Mouse (Mus musculus) embryonic facial prominence, embryonic 11.5 days (tissue): ENCODE results near the gene P3h4. TPM values are rescaled to one million over a fixed set of nuclear protein-coding genes. Genes with fewer than 3 reads are reported as not detected.

Source experiments
- ATAC-seq: fragments of 200-750 bp; cut with Nextera tagmentation; replicated peaks from 2 replicates; pipeline ENCODE4 v1.8.0; 2017; ENCODE audit warnings: low read depth; ENCODE audit not compliant: insufficient number of reproducible peaks, low FRiP score, low TSS enrichment
- DNase-seq: peaks from one replicate; pipeline ENCODE4 v3.0.0-alpha.2; 2015; ENCODE audit warnings: low spot score
- H3K27ac ChIP-seq: fragments of 300-500 bp; sonication (generic); replicated peaks from 2 replicates; pipeline ENCODE4 v1.5.1; 2014; ENCODE audit warnings: mild to moderate bottlenecking, low read depth, low read length, control low read depth
- H3K27me3 ChIP-seq: fragments of 300-500 bp; sonication (generic); 2 replicates; pipeline ENCODE4 v1.6.1; 2014; ENCODE audit warnings: mild to moderate bottlenecking, low read length, moderate library complexity, mixed read lengths; ENCODE audit not compliant: control insufficient read depth, insufficient read depth
- H3K36me3 ChIP-seq: fragments of 300-500 bp; sonication (generic); replicated peaks from 2 replicates; pipeline ENCODE4 v1.6.1; 2014; ENCODE audit warnings: low read depth, mild to moderate bottlenecking, low read length, moderate library complexity, mixed read lengths; ENCODE audit not compliant: control insufficient read depth, insufficient read depth
- H3K4me1 ChIP-seq: fragments of 300-500 bp; sonication (generic); 2 replicates; pipeline ENCODE4 v1.6.1; 2014; ENCODE audit warnings: low read length, mixed read lengths; ENCODE audit not compliant: control insufficient read depth, insufficient read depth
- H3K4me2 ChIP-seq: fragments of 300-500 bp; sonication (generic); 2 replicates; pipeline ENCODE4 v1.6.1; 2014; ENCODE audit warnings: low read depth, mild to moderate bottlenecking, control low read depth, low read length, moderate library complexity
- H3K4me3 ChIP-seq: fragments of 300-500 bp; sonication (generic); 2 replicates; pipeline ENCODE4 v1.5.1; 2014; ENCODE audit warnings: low read depth, low read length, control low read depth
- H3K9ac ChIP-seq: fragments of 300-500 bp; sonication (generic); replicated peaks from 2 replicates; pipeline ENCODE4 v1.6.1; 2014; ENCODE audit warnings: mild to moderate bottlenecking, control low read depth, low read length
- H3K9me3 ChIP-seq: fragments of 300-500 bp; sonication (generic); replicated peaks from 2 replicates; pipeline ENCODE4 v1.6.1; 2016; ENCODE audit warnings: mild to moderate bottlenecking, low read length, inconsistent platforms, mixed read lengths; ENCODE audit not compliant: control insufficient read depth
- WGBS: fragments of 180-500 bp; shearing (Covaris S2); extraction: QIAGEN DNeasy Blood & Tissue Kit; methylation state at CpG from one replicate; pipeline ENCODE4 v1.1.7; 2014; 5-methylcytosine and 5-hydroxymethylcytosine counted together
- polyA plus RNA-seq: library from polyadenylated mRNA; unstranded; fragments of >200 nt; fragmentation: Nextera tagmentation; extraction: Ambion mirVana; gene quantifications from 2 replicates; pipeline ENCODE4 v1.2.1, GENCODE M21; 2014

Gene P3h4
- polyA plus RNA-seq, 1 experiment from 2014 or later: 33.0 TPM

GRCm38 (mm10) chr11:100387589-100388375, 26.9 kb downstream of the P3h4 start:
- H3K4me2 ChIP-seq: no peak overlapping the region; the same call in 1 of the 2 replicates
- no peak overlapping the region for H3K9ac ChIP-seq
- no peak overlapping the region for H3K4me3 ChIP-seq
- H3K4me1 ChIP-seq: peaks cover 5% of the 10 kb centered on the region; the same call in 1 of the 2 replicates
- no peak overlapping the region for H3K27ac ChIP-seq
- peak; percentile 51 for DNase-seq
- H3K36me3 ChIP-seq: no peaks in the 10 kb centered on the region; the same call in 1 of the 2 replicates
- no peaks in the 10 kb centered on the region for H3K27me3 ChIP-seq
- 43% methylated on average over 14 of the region's 14 CpGs for WGBS
- H3K9me3 ChIP-seq: no peaks in the 10 kb centered on the region
- ATAC-seq: no peak

GRCm38 (mm10) chr11:100387111-100387510, 27.5 kb downstream of the P3h4 start:
- no peaks in the 10 kb centered on the region for H3K9me3 ChIP-seq
- peaks cover 5% of the 10 kb centered on the region; the same call in 1 of the 2 replicates for H3K4me1 ChIP-seq
- no peaks in the 10 kb centered on the region; the same call in 1 of the 2 replicates for H3K36me3 ChIP-seq
- DNase-seq: no peak
- H3K4me3 ChIP-seq: no peak overlapping the region
- no peak overlapping the region for H3K9ac ChIP-seq
- H3K27ac ChIP-seq: no peak overlapping the region; the same call in 1 of the 2 replicates
- no peaks in the 10 kb centered on the region for H3K27me3 ChIP-seq
- H3K4me2 ChIP-seq: no peak overlapping the region
- ATAC-seq: no peak
- WGBS: 84% methylated on average over 6 of the region's 6 CpGs

- H3K36me3 ChIP-seq: no peaks in the 10 kb centered on the region; the same call in 1 of the 2 replicates
- H3K4me1 ChIP-seq: peaks cover 5% of the 10 kb centered on the region; the same call in 1 of the 2 replicates
- no peaks in the 10 kb centered on the region for H3K27me3 ChIP-seq
- H3K4me2 ChIP-seq: no peak overlapping the region
- ATAC-seq (no peak; the same call in 1 of the 2 replicates), DNase-seq (peak; percentile 47)
- no peaks in the 10 kb centered on the region for H3K9me3 ChIP-seq
- H3K4me3 ChIP-seq: no peak overlapping the region
- WGBS: 45% methylated on average over 5 of the region's 5 CpGs
- H3K9ac ChIP-seq: no peak overlapping the region
- H3K27ac ChIP-seq: no peak overlapping the region; the same call in 1 of the 2 replicates
Observed at GRCm38 (mm10) chr11:100386586-100386985, 28.1 kb downstream of the P3h4 start.

- peaks cover 5% of the 10 kb centered on the region; the same call in 1 of the 2 replicates for H3K4me1 ChIP-seq
- ATAC-seq (no peak), DNase-seq (no peak)
- no peak overlapping the region for H3K27ac ChIP-seq
- no peaks in the 10 kb centered on the region for H3K27me3 ChIP-seq
- H3K9me3 ChIP-seq: no peaks in the 10 kb centered on the region
- H3K4me3 ChIP-seq: no peak overlapping the region
- no peak overlapping the region for H3K9ac ChIP-seq
- WGBS: 80% methylated on average over 3 of the region's 3 CpGs
- H3K36me3 ChIP-seq: no peaks in the 10 kb centered on the region; the same call in 1 of the 2 replicates
- no peak overlapping the region for H3K4me2 ChIP-seq
Observed at GRCm38 (mm10) chr11:100385016-100385415, 29.6 kb downstream of the P3h4 start.

GRCm38 (mm10) chr11:100382682-100383081, 32.0 kb downstream of the P3h4 start:
- Histone ChIP-seq H3K9ac (no peak overlapping the region), H3K27me3 (no peaks in the 10 kb centered on the region), H3K36me3 (no peaks in the 10 kb centered on the region; the same call in none of the 2 replicates), H3K4me3 (no peak overlapping the region), H3K4me1 (no peaks in the 10 kb centered on the region), H3K9me3 (no peaks in the 10 kb centered on the region), H3K4me2 (no peak overlapping the region), H3K27ac (no peak overlapping the region)
- 83% methylated on average over 6 of the region's 6 CpGs for WGBS
- ATAC-seq (no peak), DNase-seq (no peak)

GRCm38 (mm10) chr11:100379311-100379710, 35.3 kb downstream of the P3h4 start:
- Histone ChIP-seq H3K4me3 (no peak overlapping the region), H3K27me3 (no peaks in the 10 kb centered on the region), H3K4me2 (no peak overlapping the region), H3K27ac (no peak overlapping the region), H3K36me3 (no peaks in the 10 kb centered on the region; the same call in none of the 2 replicates), H3K9ac (no peak overlapping the region), H3K4me1 (no peaks in the 10 kb centered on the region), H3K9me3 (no peaks in the 10 kb centered on the region)
- DNase-seq (no peak), ATAC-seq (no peak)
- WGBS: 96% methylated on average over 4 of the region's 4 CpGs

GRCm38 (mm10) chr11:100378446-100378845, 36.2 kb downstream of the P3h4 start:
- H3K36me3 ChIP-seq: no peaks in the 10 kb centered on the region; the same call in none of the 2 replicates
- no peaks in the 10 kb centered on the region for H3K9me3 ChIP-seq

GRCm38 (mm10) chr11:100377989-100378388, 36.6 kb downstream of the P3h4 start:
- Histone ChIP-seq H3K9me3 (no peaks in the 10 kb centered on the region), H3K4me2 (no peak overlapping the region), H3K27ac (no peak overlapping the region), H3K4me3 (no peak overlapping the region), H3K9ac (no peak overlapping the region), H3K36me3 (no peaks in the 10 kb centered on the region; the same call in none of the 2 replicates), H3K4me1 (no peaks in the 10 kb centered on the region), H3K27me3 (no peaks in the 10 kb centered on the region)
- ATAC-seq: no peak
- 93% methylated on average over 14 of the region's 14 CpGs for WGBS
- DNase-seq: no peak

More at GRCm38 (mm10) chr11:100378446-100378845, 36.2 kb downstream of the P3h4 start:
- no peak for DNase-seq
- H3K4me1 ChIP-seq: no peaks in the 10 kb centered on the region
- no peak overlapping the region for H3K27ac ChIP-seq
- no peak overlapping the region for H3K4me2 ChIP-seq
- WGBS: 84% methylated on average over 5 of the region's 5 CpGs
- ATAC-seq: no peak
- no peak overlapping the region for H3K9ac ChIP-seq
- H3K4me3 ChIP-seq: no peak overlapping the region
- H3K27me3 ChIP-seq: no peaks in the 10 kb centered on the region
